Mouse (Mus musculus) embryonic facial prominence, embryonic 13.5 days (tissue): Measurements from ENCODE around the gene Mios. TPM values are rescaled to one million over a fixed set of nuclear protein-coding genes. Genes with fewer than 3 reads are reported as not detected.

Source experiments
- ATAC-seq: fragments of 200-750 bp; cut with Nextera tagmentation; 2 replicates; pipeline ENCODE4 v1.8.0; 2017; ENCODE audit warnings: low read depth; ENCODE audit not compliant: insufficient number of reproducible peaks, insufficient read depth, low FRiP score, low TSS enrichment
- H3K27ac ChIP-seq: fragments of 300-500 bp; sonication (generic); 2 replicates; pipeline ENCODE4 v1.5.1; 2015; ENCODE audit warnings: moderate library complexity, mild to moderate bottlenecking, inconsistent platforms
- H3K27me3 ChIP-seq: fragments of 300-500 bp; sonication (generic); 2 replicates; pipeline ENCODE4 v1.6.1; 2015; ENCODE audit warnings: mild to moderate bottlenecking, inconsistent platforms
- H3K36me3 ChIP-seq: fragments of 300-500 bp; sonication (generic); 2 replicates; pipeline ENCODE4 v1.6.1; 2015; ENCODE audit warnings: mild to moderate bottlenecking, inconsistent platforms
- H3K4me1 ChIP-seq: fragments of 300-500 bp; sonication (generic); 2 replicates; pipeline ENCODE4 v1.6.1; 2015; ENCODE audit warnings: inconsistent platforms
- H3K4me2 ChIP-seq: fragments of 300-500 bp; sonication (generic); 2 replicates; pipeline ENCODE4 v1.6.1; 2015; ENCODE audit warnings: moderate library complexity, mild to moderate bottlenecking, inconsistent platforms
- H3K4me3 ChIP-seq: fragments of 300-500 bp; sonication (generic); 2 replicates; pipeline ENCODE4 v1.5.1; 2015; ENCODE audit warnings: mild to moderate bottlenecking, inconsistent platforms
- H3K9ac ChIP-seq: fragments of 300-500 bp; sonication (generic); 2 replicates; pipeline ENCODE4 v1.6.1; 2015; ENCODE audit warnings: mild to moderate bottlenecking, inconsistent platforms
- H3K9me3 ChIP-seq: fragments of 300-500 bp; sonication (generic); 2 replicates; pipeline ENCODE4 v1.6.1; 2016; ENCODE audit warnings: inconsistent platforms
- WGBS: fragments of 180-500 bp; shearing (Covaris S2); methylation state at CpG from one replicate; pipeline ENCODE4 v1.1.7; 2015; ENCODE audit warnings: mixed read lengths; 5-methylcytosine and 5-hydroxymethylcytosine counted together
- polyA plus RNA-seq: library from polyadenylated mRNA; unstranded; fragments of >200 nt; fragmentation: Nextera tagmentation; extraction: Ambion mirVana; gene quantifications from 2 replicates; pipeline ENCODE4 v1.2.1, GENCODE M21; 2015

Gene Mios
- polyA plus RNA-seq, 1 experiment from 2014 or later, result 28.6 TPM

GRCm38 (mm10) chr6:8283255-8283654, 74.2 kb downstream of the Mios start:
- WGBS, result 83% methylated on average over 4 of the region's 4 CpGs
- Histone ChIP-seq H3K27ac (no peak overlapping the region), H3K4me1 (no peaks in the 10 kb centered on the region), H3K4me3 (no peak overlapping the region), H3K27me3 (no peaks in the 10 kb centered on the region), H3K4me2 (no peak overlapping the region), H3K36me3 (no peaks in the 10 kb centered on the region; the same call in 1 of the 2 replicates), H3K9ac (no peak overlapping the region), H3K9me3 (no peaks in the 10 kb centered on the region)
- ATAC-seq, result no peak

DNA sequence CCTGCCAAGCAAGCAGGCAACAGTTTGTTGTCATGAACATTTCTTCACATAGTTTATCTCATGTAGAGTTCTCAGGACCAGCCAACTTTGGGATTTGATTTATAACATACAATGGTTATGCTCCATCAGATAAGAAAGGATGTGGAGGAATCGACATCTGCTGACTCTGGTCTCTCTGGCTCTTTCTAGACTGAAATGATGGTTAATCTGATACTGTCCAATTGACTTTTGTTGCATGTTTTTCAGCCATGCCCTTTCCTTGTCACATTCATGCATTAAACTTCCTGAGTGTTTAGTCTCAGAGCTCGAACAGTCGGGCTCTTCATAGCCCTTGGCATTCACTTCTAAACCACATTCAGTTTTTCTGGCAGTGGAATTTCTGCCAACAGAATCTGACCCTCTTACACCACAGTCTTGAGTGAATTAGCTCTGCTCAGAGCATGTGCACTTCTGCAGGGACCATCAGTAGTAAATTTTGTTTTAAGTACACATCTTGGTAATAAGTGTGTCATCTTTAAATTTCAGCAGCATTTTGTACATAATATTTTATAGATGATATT, 76.5 kb downstream of the Mios start:
- Histone ChIP-seq H3K36me3 (no peaks in the 10 kb centered on the region; the same call in 1 of the 2 replicates), H3K27ac (peak overlapping the region; percentile 11), H3K27me3 (no peaks in the 10 kb centered on the region), H3K9ac (no peak overlapping the region), H3K4me1 (no peaks in the 10 kb centered on the region), H3K4me2 (no peak overlapping the region), H3K9me3 (no peaks in the 10 kb centered on the region), H3K4me3 (no peak overlapping the region)
- ATAC-seq, result no peak
- 43% methylated on average over 3 of the region's 3 CpGs for WGBS

Other genes starting within 250 kb of the Mios start
- 0.28 and 0.39 TPM in 2 replicates for gene Col28a1, start 16.6 kb upstream of the Mios start, polyA plus RNA-seq
- gene Rpa3, start 50.0 kb downstream of the Mios start, polyA plus RNA-seq, result 164 and 171 TPM in 2 replicates
- gene Umad1, start 50.1 kb downstream of the Mios start, polyA plus RNA-seq, result 15.0 and 20.9 TPM in 2 replicates
- 10.0 and 14.2 TPM in 2 replicates for gene Gm45062, start 50.2 kb downstream of the Mios start, polyA plus RNA-seq